Mouse (Mus musculus): ENCODE results near the gene Bcl2a1d.
"Not testable (repeated sequence)": the region's sequence is repeated elsewhere in the genome, so short reads cannot be mapped to it uniquely, and the experiment has no call there.

Bcl2a1d gene

DNA sequence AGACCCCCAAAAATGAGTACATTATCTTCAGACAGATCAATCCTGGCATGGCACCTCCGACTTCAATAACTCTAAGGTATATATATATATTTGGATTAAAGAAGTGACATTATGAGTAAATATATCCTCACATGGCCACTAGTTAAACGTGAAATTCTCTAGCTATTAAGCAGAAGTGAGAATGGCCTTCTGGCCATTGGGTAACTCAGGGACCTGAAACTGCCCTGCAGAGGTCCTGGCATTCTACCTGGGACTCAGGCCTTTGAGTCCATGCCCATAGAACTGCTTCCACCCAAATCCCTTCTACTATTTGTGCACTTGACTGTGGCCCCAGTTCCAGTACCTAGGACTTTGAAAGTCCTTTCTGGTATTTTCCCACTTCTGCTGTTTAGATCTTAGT lies 40.4 kb downstream of the Bcl2a1d start:
- DNase-seq (ENCODE audit: low spot score), result not testable (repeated sequence)

DNA sequence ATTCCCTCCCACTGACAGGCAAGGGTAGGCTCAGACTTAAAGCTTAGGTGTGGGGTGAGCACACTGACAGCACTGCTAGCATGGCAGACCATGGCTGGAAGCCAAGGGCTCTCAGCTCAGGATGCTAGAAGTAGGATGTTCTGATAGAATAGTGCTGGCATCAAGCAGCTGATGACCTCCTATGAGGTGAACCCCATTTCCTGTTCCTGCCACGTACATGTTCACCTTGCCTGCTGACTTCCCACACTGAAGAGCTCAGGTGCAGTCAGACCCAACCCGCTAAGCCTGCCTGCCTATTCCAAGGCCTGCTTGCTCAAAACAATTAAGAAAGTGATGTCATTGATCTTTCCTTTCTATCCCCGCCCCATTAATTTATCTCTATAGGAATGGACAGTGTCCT lies 42.3 kb downstream of the Bcl2a1d start:
- not testable (repeated sequence) for DNase-seq (ENCODE audit: low spot score)

DNA sequence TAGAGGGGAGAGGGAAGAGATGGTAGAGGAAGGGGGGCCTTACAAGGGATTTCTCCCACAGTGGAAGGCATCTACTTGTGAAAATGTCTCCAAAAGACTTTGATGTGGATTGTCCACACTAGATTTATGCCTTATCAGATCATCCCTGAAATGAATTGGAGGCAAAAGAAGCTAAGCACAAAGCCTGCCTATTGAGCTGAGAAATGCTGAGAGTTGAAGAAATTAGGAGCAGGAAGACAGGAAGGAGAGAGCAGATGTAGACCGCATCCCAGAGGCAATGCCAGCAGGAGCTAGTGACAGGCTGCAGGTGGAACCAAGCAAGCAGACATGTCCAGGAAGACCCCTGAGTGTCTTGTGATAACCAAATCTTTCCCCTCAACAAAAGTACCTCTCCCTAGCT lies 45.0 kb downstream of the Bcl2a1d start:
- not testable (repeated sequence) for DNase-seq (ENCODE audit: low spot score)

Measured in spleen, adult 12 weeks (tissue).